Mouse (Mus musculus) lung, postnatal 0 days (tissue): ENCODE measurements at regions not wholly inside any gene's neighbourhood (a gene's known extent, or its start where the extent isn't known, plus 50 kb on each side); places are given as distances from the start of the nearest gene placed in this dataset.

Source experiments
- ATAC-seq: fragments of 200-750 bp; cut with Nextera tagmentation; 2 replicates; pipeline ENCODE4 v1.8.0; 2017; ENCODE audit warnings: moderate library complexity
- DNase-seq: peaks from one replicate; pipeline ENCODE4 v3.0.0-alpha.2; 2016; ENCODE audit warnings: low spot score
- H3K27ac ChIP-seq: fragments of 300-500 bp; sonication (generic); 2 replicates; pipeline ENCODE4 v1.5.1; 2014; ENCODE audit warnings: antibody characterized with exemption, mild to moderate bottlenecking, low read length, mixed read lengths
- H3K27me3 ChIP-seq: fragments of 300-500 bp; sonication (generic); replicated peaks from 2 replicates; pipeline ENCODE4 v1.6.1; 2014; ENCODE audit warnings: low read length, mixed read lengths; ENCODE audit not compliant: insufficient read depth
- H3K36me3 ChIP-seq: fragments of 300-500 bp; sonication (generic); 2 replicates; pipeline ENCODE4 v1.6.1; 2014; ENCODE audit warnings: low read length, mixed read lengths; ENCODE audit not compliant: insufficient read depth
- H3K4me1 ChIP-seq: fragments of 300-500 bp; sonication (generic); 2 replicates; pipeline ENCODE4 v1.6.1; 2014; ENCODE audit warnings: antibody characterized with exemption, low read depth, low read length, mixed read lengths; ENCODE audit not compliant: insufficient read depth
- H3K4me2 ChIP-seq: fragments of 300-500 bp; sonication (generic); replicated peaks from 2 replicates; pipeline ENCODE4 v1.6.1; 2014; ENCODE audit warnings: low read depth, mild to moderate bottlenecking, low read length, moderate library complexity, mixed read lengths
- H3K4me3 ChIP-seq: fragments of 300-500 bp; sonication (generic); 2 replicates; pipeline ENCODE4 v1.5.1; 2014; ENCODE audit warnings: low read depth, low read length
- H3K9ac ChIP-seq: fragments of 300-500 bp; sonication (generic); replicated peaks from 2 replicates; pipeline ENCODE4 v1.6.1; 2014; ENCODE audit warnings: low read depth, mild to moderate bottlenecking
- H3K9me3 ChIP-seq: fragments of 300-500 bp; sonication (generic); 2 replicates; pipeline ENCODE4 v1.6.1; 2016; ENCODE audit warnings: low read length, mixed read lengths
- CTCF ChIP-seq: IDR thresholded peaks from 2 replicates; pipeline ENCODE4 v1.5.1; 2016; ENCODE audit warnings: antibody characterized with exemption, mild to moderate bottlenecking
- EP300 ChIP-seq: IDR thresholded peaks from 2 replicates; pipeline ENCODE4 v1.6.1; 2016; ENCODE audit warnings: antibody characterized with exemption, mild to moderate bottlenecking, control low read depth
- WGBS: fragments of 180-500 bp; shearing (Covaris S2); extraction: QIAGEN DNeasy Blood & Tissue Kit; methylation state at CpG from one replicate; pipeline ENCODE4 v1.1.7; 2014; 5-methylcytosine and 5-hydroxymethylcytosine counted together

- Histone ChIP-seq H3K27ac (no peak overlapping the region), H3K36me3 (no peaks in the 10 kb centered on the region), H3K4me1 (no peaks in the 10 kb centered on the region), H3K9ac (no peak overlapping the region), H3K4me3 (no peak overlapping the region), H3K27me3 (no peaks in the 10 kb centered on the region), H3K9me3 (no peaks in the 10 kb centered on the region), H3K4me2 (no peak overlapping the region)
- no peak for TF ChIP-seq EP300
- TF ChIP-seq CTCF: no peak
- ATAC-seq (no peak), DNase-seq (no peak)
- WGBS: 66% methylated on average over 2 of the region's 2 CpGs
Observed at GRCm38 (mm10) chrX:46971116-46971515, 642.3 kb downstream of the Actrt1 start.

GRCm38 (mm10) chrX:46998961-46999360 lies 670.2 kb downstream of the Actrt1 start:
- no peaks in the 10 kb centered on the region for H3K9me3 ChIP-seq
- H3K4me1 ChIP-seq: no peaks in the 10 kb centered on the region
- no peaks in the 10 kb centered on the region for H3K27me3 ChIP-seq
- TF ChIP-seq CTCF (no peak), EP300 (no peak)
- no peak for ATAC-seq
- no peak for DNase-seq
- no peak overlapping the region for H3K4me3 ChIP-seq
- H3K4me2 ChIP-seq: no peak overlapping the region
- no peak overlapping the region for H3K9ac ChIP-seq
- no peaks in the 10 kb centered on the region for H3K36me3 ChIP-seq
- no peak overlapping the region for H3K27ac ChIP-seq

- WGBS: 37% methylated on average over 4 of the region's 4 CpGs
- no peaks in the 10 kb centered on the region for H3K9me3 ChIP-seq
- no peak overlapping the region for H3K4me2 ChIP-seq
- no peak overlapping the region for H3K4me3 ChIP-seq
- no peak overlapping the region for H3K9ac ChIP-seq
- ATAC-seq (no peak), DNase-seq (no peak)
- H3K36me3 ChIP-seq: no peaks in the 10 kb centered on the region
- H3K27ac ChIP-seq: no peak overlapping the region
- H3K4me1 ChIP-seq: no peaks in the 10 kb centered on the region
- TF ChIP-seq EP300: no peak
- TF ChIP-seq CTCF: no peak
- no peaks in the 10 kb centered on the region for H3K27me3 ChIP-seq
Observed at GRCm38 (mm10) chrX:47009476-47009875, 680.7 kb downstream of the Actrt1 start.

- Histone ChIP-seq H3K36me3 (no peaks in the 10 kb centered on the region), H3K4me3 (no peak overlapping the region), H3K9ac (no peak overlapping the region), H3K9me3 (no peaks in the 10 kb centered on the region), H3K27me3 (no peaks in the 10 kb centered on the region), H3K4me2 (no peak overlapping the region), H3K27ac (no peak overlapping the region), H3K4me1 (no peaks in the 10 kb centered on the region)
- TF ChIP-seq CTCF (no peak), EP300 (no peak)
- ATAC-seq (peak; percentile 47), DNase-seq (no peak)
- WGBS: 37% methylated on average over 2 of the region's 2 CpGs
Observed at GRCm38 (mm10) chrX:47010087-47010486, 681.3 kb downstream of the Actrt1 start.

- Histone ChIP-seq H3K4me3 (no peak overlapping the region), H3K4me2 (no peak overlapping the region), H3K27ac (no peak overlapping the region), H3K4me1 (no peaks in the 10 kb centered on the region), H3K27me3 (no peaks in the 10 kb centered on the region), H3K9me3 (no peaks in the 10 kb centered on the region), H3K9ac (no peak overlapping the region), H3K36me3 (no peaks in the 10 kb centered on the region)
- no peak for TF ChIP-seq CTCF
- no peak for TF ChIP-seq EP300
- WGBS: 61% methylated on average over 5 of the region's 5 CpGs
- no peak for DNase-seq
- ATAC-seq: no peak
Observed at GRCm38 (mm10) chrX:47029777-47030176, 701.0 kb downstream of the Actrt1 start.

GRCm38 (mm10) chrX:47068476-47068875 lies 739.7 kb downstream of the Actrt1 start:
- TF ChIP-seq CTCF (no peak), EP300 (no peak)

More at GRCm38 (mm10) chrX:47068476-47068875, 739.7 kb downstream of the Actrt1 start:
- DNase-seq (no peak), ATAC-seq (no peak)
- Histone ChIP-seq H3K9ac (no peak overlapping the region), H3K4me1 (no peaks in the 10 kb centered on the region), H3K36me3 (no peaks in the 10 kb centered on the region), H3K27me3 (no peaks in the 10 kb centered on the region), H3K4me2 (no peak overlapping the region), H3K4me3 (no peak overlapping the region), H3K9me3 (no peaks in the 10 kb centered on the region), H3K27ac (no peak overlapping the region)
- WGBS: 85% methylated on average over 4 of the region's 4 CpGs
